Mouse (Mus musculus): ENCODE data around the gene Rnf207.

Rnf207 gene

GRCm38 (mm10) chr4:152328691-152329090, 9.9 kb upstream of the Rnf207 start:
- no peak for DNase-seq (ENCODE audit: low spot score)

DNA sequence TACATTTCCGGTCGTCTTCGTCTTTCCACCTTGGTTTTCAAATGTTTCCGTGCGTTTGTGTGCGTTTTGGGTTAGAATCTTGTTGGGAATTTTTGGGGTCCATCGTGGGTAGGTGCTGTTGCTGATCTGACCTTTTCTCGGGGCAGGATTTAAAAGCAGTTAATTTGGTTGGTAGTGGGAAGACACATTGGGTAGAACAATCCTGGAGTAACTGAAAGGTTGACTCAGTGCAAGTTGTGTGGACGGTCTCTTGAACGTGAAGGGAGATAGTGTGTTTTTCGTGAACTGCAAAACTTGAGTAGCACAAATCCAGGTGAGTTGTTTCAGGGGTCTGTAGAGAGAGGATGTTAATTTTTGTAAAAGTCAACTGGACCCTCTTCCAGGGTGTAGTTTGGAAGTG, 7.8 kb upstream of the Rnf207 start:
- no peak for DNase-seq (ENCODE audit: low spot score)

- peak; percentile 87 for DNase-seq (ENCODE audit: low spot score)
Observed at GRCm38 (mm10) chr4:152325574-152326411, 7.0 kb upstream of the Rnf207 start, which contains the start of gene Rpl22. Gene Rpl22 (plus strand): TSS chr4:152325742.

- DNase-seq (ENCODE audit: low spot score), result no peak
Observed at GRCm38 (mm10) chr4:152324641-152325562, 6.1 kb upstream of the Rnf207 start.

DNA sequence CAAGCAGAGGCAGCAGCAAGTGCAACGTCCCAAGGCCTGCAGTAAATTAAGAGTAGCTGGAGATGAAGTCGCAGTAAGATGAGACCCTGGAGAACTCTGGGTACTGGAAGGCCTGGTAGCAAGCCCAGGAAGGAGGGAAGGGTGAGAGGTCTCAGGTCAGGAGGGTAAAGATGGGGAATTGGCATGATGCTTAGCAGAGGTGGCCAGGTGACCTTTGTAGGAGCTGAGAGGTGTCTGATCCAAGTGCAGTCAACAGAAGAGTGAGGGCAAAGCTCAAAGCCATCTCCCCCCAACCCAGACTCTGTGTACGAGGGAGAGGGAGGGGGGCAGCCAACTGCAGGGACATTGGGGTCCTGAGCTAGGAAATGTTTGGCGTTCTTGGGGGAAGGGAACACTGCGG, 2.7 kb upstream of the Rnf207 start:
- DNase-seq (ENCODE audit: low spot score), result no peak

- no peak for DNase-seq (ENCODE audit: low spot score)
Observed at GRCm38 (mm10) chr4:152317631-152318033, 1.2 kb downstream of the Rnf207 start.

DNA sequence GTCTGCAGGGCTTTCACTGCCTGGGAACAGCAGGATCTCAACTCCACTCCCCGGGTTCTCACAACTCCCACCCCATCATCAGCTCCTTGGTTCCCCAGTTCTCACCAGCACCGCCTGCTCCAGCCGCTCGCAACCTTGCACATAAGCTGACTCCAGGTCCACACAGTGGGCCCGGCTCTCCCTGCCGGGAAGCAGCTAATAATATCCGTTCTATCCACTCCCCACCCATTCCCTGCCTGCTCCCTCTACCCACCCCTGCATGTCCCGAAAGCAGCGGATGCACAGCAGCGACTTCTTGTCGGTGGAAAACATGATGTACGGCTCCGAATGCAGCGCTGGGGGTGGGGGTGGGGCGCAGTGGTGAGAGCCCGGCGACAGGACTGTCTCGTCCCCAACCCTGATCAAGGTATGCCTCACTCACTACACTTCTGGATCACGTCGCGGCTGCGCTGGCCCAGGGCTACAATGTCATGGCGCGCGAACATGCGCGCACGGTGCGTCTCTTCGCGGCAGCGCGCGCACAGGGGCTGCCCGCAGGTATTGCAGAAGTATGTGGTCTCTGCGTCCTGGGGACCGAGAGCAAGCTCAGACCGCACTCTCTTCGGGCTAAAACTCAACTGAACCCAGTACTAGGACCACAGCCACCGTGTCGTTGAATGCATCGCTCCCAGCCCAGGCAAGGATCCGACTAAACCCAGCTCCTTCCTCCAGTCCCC, 3.1 kb downstream of the Rnf207 start:
- DNase-seq (ENCODE audit: low spot score), result no peak

GRCm38 (mm10) chr4:152313934-152314333, 4.9 kb downstream of the Rnf207 start:
- no peak for DNase-seq (ENCODE audit: low spot score)

- no peak for DNase-seq (ENCODE audit: low spot score)
Observed at GRCm38 (mm10) chr4:152313211-152313632, 5.6 kb downstream of the Rnf207 start.

DNA sequence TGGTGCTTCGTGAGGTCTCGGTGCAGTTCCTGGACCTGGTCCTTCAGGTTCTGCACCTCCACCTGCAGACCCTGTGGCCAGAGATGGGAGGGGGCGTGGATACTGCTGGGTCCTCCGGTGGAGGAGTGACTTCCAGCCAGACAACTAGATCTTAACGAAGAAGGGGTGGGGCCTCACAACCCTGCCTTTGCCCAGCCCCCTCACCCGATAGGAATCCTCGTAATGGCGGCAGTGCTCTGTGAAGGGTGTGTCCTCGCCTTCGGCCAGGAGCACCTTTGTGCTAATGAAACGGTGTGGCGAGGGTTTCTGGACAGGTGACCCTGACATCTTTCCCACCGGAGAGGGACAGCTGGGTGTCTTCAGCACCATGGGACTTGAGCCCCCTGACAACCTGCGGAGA, 6.6 kb downstream of the Rnf207 start:
- no peak for DNase-seq (ENCODE audit: low spot score)

DNA sequence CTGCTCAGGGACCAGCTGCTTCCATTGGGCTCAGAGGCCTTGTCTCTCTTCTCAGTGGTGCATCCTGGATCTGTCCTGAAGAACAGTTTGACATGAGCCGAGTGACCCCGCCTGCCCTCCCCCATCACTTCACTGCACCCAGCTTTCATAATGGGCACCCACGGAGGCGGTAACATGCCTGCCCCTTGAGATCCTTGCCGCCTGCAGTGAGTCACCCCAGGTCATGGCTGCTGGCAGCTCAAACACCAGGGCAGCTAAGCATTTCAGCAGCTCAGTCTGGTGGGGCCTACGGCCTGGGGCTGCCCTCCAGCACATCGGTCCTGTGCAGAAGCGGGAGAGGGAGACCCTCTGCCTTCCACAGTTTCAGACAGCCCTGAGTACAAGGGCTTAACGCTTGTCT, 11.3 kb downstream of the Rnf207 start:
- DNase-seq (ENCODE audit: low spot score), result no peak

GRCm38 (mm10) chr4:152305991-152306390, 12.8 kb downstream of the Rnf207 start:
- no peak for DNase-seq (ENCODE audit: low spot score)

- no peak for DNase-seq (ENCODE audit: low spot score)
Observed at GRCm38 (mm10) chr4:152304685-152305084, 14.1 kb downstream of the Rnf207 start.

- DNase-seq (ENCODE audit: low spot score), result no peak
Observed at GRCm38 (mm10) chr4:152303172-152303571, 15.6 kb downstream of the Rnf207 start.

DNA sequence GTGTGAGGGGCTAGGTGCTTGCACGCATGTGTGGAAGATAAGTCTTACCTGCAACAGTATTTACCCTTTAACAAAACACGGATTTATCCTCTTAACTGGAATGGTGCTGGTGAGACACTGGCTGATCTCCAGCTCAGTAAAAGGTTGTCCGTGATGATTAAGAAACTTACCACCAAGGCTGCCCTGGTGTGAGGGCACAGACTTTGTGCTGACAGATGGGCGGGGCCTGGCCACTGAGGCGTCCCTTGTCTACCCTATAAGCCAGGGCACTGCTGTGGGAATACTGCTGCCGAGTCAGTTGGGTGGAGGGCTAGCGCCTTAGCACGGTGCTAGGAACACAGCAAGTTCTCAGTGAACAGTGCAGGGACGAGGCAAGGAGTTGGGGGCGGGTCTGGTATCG, 16.8 kb downstream of the Rnf207 start:
- DNase-seq (ENCODE audit: low spot score), result no peak

- no peak for DNase-seq (ENCODE audit: low spot score)
Observed at GRCm38 (mm10) chr4:152300375-152300774, 18.4 kb downstream of the Rnf207 start.

DNA sequence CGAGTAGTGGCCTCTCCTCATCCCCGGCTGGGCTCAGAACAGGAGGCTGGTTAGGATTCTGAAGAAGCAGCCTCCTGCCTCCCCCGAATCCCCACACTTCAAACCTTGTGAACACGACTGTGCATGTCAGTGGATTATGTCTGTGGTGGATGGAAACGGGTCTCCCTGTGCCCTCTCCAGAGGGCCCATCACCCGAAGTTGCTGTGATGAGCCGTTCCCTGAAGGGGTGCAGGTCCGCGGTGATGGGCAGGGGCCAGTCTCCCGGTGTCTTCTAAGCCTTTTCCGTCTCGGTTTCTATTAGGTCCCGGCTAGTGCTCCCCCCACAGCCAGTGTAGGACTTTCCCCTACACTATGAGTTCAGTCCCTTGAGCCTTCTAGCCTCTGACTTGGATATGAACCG, 20.0 kb downstream of the Rnf207 start:
- no peak for DNase-seq (ENCODE audit: low spot score)

GRCm38 (mm10) chr4:152296874-152297861, 21.6 kb downstream of the Rnf207 start, which contains the start of gene Icmt:
Gene Icmt (plus strand): TSS chr4:152297227.
- DNase-seq (ENCODE audit: low spot score), result peak; percentile 99

DNA sequence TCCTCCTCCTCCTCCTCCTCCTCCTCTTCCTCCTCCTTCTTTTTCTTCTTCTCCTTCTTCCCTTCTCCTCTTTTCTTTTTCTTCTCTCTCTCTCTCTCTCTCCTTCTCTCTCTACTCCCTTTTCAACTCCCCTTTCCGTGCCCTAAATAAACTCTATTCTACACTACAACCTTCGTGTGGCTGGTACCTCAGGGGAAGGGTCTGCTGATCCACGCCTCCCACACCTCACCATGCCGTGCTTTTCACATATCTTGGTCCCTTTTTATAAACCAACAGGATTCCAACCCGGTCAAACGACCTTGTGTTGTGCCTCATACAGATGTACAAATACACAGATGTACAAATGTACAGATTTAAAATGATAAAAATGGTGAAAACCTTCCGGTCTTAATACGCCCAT, 22.4 kb downstream of the Rnf207 start:
- no peak for DNase-seq (ENCODE audit: low spot score)

DNA sequence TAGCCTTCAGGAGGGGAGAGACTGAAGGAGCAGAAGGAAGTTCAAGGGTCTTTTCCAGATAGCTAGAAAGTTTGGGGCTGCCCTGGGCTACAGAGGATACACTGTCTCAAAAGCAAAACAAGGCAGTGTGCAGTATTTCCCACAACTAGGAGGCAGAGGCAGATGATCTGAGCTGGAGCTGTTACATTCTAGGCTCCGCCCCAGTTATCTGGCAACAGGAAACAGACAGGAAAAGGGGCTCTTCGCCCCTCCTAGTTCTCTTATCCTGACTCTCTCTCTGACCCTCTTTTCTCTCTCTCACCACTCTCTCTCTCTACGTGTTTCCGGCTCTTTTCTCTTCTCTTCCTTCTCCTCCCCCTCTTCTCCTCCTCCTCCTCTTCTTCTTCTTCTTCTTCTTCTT, 22.9 kb downstream of the Rnf207 start:
- no peak for DNase-seq (ENCODE audit: low spot score)
